In genomic region chr7:66060066-66060956, GRCm38 (mm10) we compare ENCODE assay signal across 8 mouse cellular contexts. TPM values are rescaled to one million over a fixed set of nuclear protein-coding genes. Genes with fewer than 3 reads are reported as not detected.
DNase-seq lines count a peak whose midpoint lies in the region; ATAC-seq lines count a peak whose summit lies in the region.

No protein-coding gene starts in this region.

- H3K36me3 ChIP-seq in intestine, embryonic 16.5 days (ENCODE audit: control insufficient read depth, insufficient read depth, low read length): 0 out of 2 replicates have a peak, but pooled peaks cover 6% of the 10 kb centered on the region
- H3K36me3 ChIP-seq in midbrain, embryonic 10.5 days: peaks cover 31% of the 10 kb centered on the region

- intact Hi-C loops in gastrocnemius, postnatal 36 days (cut with DNase I): no loop called here
- intact Hi-C loops in left cerebral cortex, postnatal 36 days (cut with DNase I): no loop called here

- peak overlapping the region; percentile 95 for H3K9ac ChIP-seq in intestine, embryonic 16.5 days (ENCODE audit: low read depth, low read length)

- H3K27me3 ChIP-seq in intestine, embryonic 16.5 days (replicated peaks; ENCODE audit: control insufficient read depth, insufficient read depth, low read length): no peaks in the 10 kb centered on the region
- H3K27me3 ChIP-seq in midbrain, embryonic 10.5 days (ENCODE audit: low read depth, poor library complexity, severe bottlenecking): no peaks in the 10 kb centered on the region

- H3K4me1 ChIP-seq in intestine, embryonic 16.5 days (ENCODE audit: control insufficient read depth, insufficient read depth, low read length): peaks cover 6% of the 10 kb centered on the region; the same call in 1 of the 2 replicates
- H3K4me1 ChIP-seq in midbrain, embryonic 10.5 days: peaks cover 21% of the 10 kb centered on the region

- under 1% methylated on average over 64 of the region's 64 CpGs for WGBS in intestine, embryonic 16.5 days
- under 1% methylated on average over 64 of the region's 64 CpGs for WGBS in midbrain, embryonic 10.5 days

- ATAC-seq in intestine, embryonic 16.5 days: peak; percentile 95

- peak overlapping the region; percentile 75 for H3K4me2 ChIP-seq in intestine, embryonic 16.5 days (ENCODE audit: low read depth, low read length)

- DNase-seq in adrenal gland, adult 8-10 months: peak; percentile 80
- peak; percentile 76 for DNase-seq in embryo, embryonic 11.5 days (ENCODE audit: low read depth, low spot score)
- peak; percentile 81 to 83 for DNase-seq in gastrocnemius, postnatal 36 days
- DNase-seq in left cerebral cortex, postnatal 36 days (ENCODE audit: low spot score in 2 of 2): peak; percentile 90 to 93
- peak; percentile 93 for DNase-seq in midbrain, embryonic 10.5 days (ENCODE audit: low spot score)
- peak; percentile 77 to 85 for DNase-seq in right cerebral cortex, postnatal 36 days (ENCODE audit: low spot score in 2 of 2)
- peak; percentile 82 to 87 for DNase-seq in urinary bladder, postnatal 4 days (ENCODE audit: low spot score in 2 of 2)

- no peaks in the 10 kb centered on the region for H3K9me3 ChIP-seq in intestine, embryonic 16.5 days (ENCODE audit: control insufficient read depth, low read length)
- H3K9me3 ChIP-seq in midbrain, embryonic 10.5 days (replicated peaks): no peaks in the 10 kb centered on the region

- peak overlapping the region; percentile 67 for H3K27ac ChIP-seq in intestine, embryonic 16.5 days (ENCODE audit: low read length)
- peak overlapping the region; percentile 95 for H3K27ac ChIP-seq in midbrain, embryonic 10.5 days (replicated peaks)

- peak overlapping the region; percentile 94 for H3K4me3 ChIP-seq in intestine, embryonic 16.5 days (ENCODE audit: low read length)
- peak overlapping the region; percentile 98 for H3K4me3 ChIP-seq in midbrain, embryonic 10.5 days

RNA-seq across cellular contexts. Expression of gene Snrpa1, which starts 1.5 kb away (rescaled TPM):
- total RNA-seq in adrenal gland, adult 8-10 months (2022): 10 to 100 TPM; 30.4 to 43.3 (median 34.4) TPM
- total RNA-seq in gastrocnemius, postnatal 36 days (2021): 10 to 100 TPM; 16.8 to 19.0 TPM
- 137 and 156 TPM in 2 replicates for polyA plus RNA-seq in intestine, embryonic 16.5 days (2015; fragmentation: Nextera tagmentation; extraction: Ambion mirVana)
- total RNA-seq in left cerebral cortex, postnatal 36 days (2021): 10 to 100 TPM; 32.1 to 36.7 TPM
- polyA plus RNA-seq in midbrain, embryonic 10.5 days (2016; fragmentation: Nextera tagmentation; extraction: Ambion mirVana): 244 and 271 TPM in 2 replicates

RNA-seq across cellular contexts. Expression of gene Gm45213, which starts 16.9 kb away (rescaled TPM):
- total RNA-seq in adrenal gland, adult 8-10 months (2022): not detected
- not detected for total RNA-seq in gastrocnemius, postnatal 36 days (2021)
- polyA plus RNA-seq in intestine, embryonic 16.5 days (2015; fragmentation: Nextera tagmentation; extraction: Ambion mirVana): not detected in 2 replicates
- total RNA-seq in left cerebral cortex, postnatal 36 days (2021): not detected
- not detected in 2 replicates for polyA plus RNA-seq in midbrain, embryonic 10.5 days (2016; fragmentation: Nextera tagmentation; extraction: Ambion mirVana)

RNA-seq across cellular contexts. Expression of gene Selenos, which starts 19.1 kb away (rescaled TPM):
- 100 to 1,000 TPM in 3 of 4 experiments, 10 to 100 TPM in 1; 94.9 to 132 (median 113) TPM for total RNA-seq in adrenal gland, adult 8-10 months (2022)
- 10 to 100 TPM; 20.3 to 28.4 TPM for total RNA-seq in gastrocnemius, postnatal 36 days (2021)
- 129 and 138 TPM in 2 replicates for polyA plus RNA-seq in intestine, embryonic 16.5 days (2015; fragmentation: Nextera tagmentation; extraction: Ambion mirVana)
- 10 to 100 TPM; 47.7 to 54.5 TPM for total RNA-seq in left cerebral cortex, postnatal 36 days (2021)
- polyA plus RNA-seq in midbrain, embryonic 10.5 days (2016; fragmentation: Nextera tagmentation; extraction: Ambion mirVana): 86.7 and 96.9 TPM in 2 replicates

RNA-seq across cellular contexts. Expression of gene Chsy1, which starts 49.0 kb away (rescaled TPM):
- 10 to 100 TPM; 13.8 to 15.8 (median 15.0) TPM for total RNA-seq in adrenal gland, adult 8-10 months (2022)
- 1 to 10 TPM; 2.9 to 3.4 TPM for total RNA-seq in gastrocnemius, postnatal 36 days (2021)
- 6.3 and 7.0 TPM in 2 replicates for polyA plus RNA-seq in intestine, embryonic 16.5 days (2015; fragmentation: Nextera tagmentation; extraction: Ambion mirVana)
- 10 to 100 TPM; 15.4 to 16.2 TPM for total RNA-seq in left cerebral cortex, postnatal 36 days (2021)
- polyA plus RNA-seq in midbrain, embryonic 10.5 days (2016; fragmentation: Nextera tagmentation; extraction: Ambion mirVana): 12.0 and 12.2 TPM in 2 replicates

Comparison
In these comparisons a context has a peak if more than half of its experiments do, and no peak if none do; other contexts are left out.
1. Peak in every context shown above with its lines: DNase-seq, ATAC-seq, H3K4me3 ChIP-seq and H3K27ac ChIP-seq.